Mouse (Mus musculus) v-Abl transformed pro-B cells (cell line): ENCODE measurements around the gene Hscb.

Source experiments
- in situ Hi-C, 2 experiments: fragments of 400-800 bp; cut with MboI; formaldehyde crosslinking; loops; one replicate each; pipeline ENCODE4 v1.15.1; 2025; ENCODE audit not compliant: unreplicated experiment in 2 of 2

Hscb gene

DNA sequence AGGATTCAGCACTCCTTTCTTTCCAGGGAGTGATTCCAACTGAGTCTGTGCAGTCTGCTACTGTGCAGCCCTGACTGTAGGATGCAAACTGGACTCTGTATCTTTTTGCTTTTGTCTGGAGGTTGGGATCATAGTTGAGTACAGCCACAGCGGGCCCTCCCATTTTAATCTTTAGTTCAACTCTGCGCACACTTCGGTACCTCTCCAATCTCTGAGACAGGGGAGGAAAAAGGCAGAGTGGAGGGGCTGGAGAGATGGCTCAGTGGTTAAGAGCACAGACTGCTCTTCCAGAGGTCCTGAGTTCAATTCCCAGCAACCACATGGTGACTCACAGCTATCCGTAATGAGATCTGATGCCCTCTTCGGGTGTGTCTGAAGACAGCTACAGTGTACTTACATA lies 1.6 kb downstream of the Hscb start:
- in situ Hi-C loops, result loop anchor here in 1 of 2 experiments (25.0 kb wide), 1 partner anchor 1276 kb away; the partner anchor contains the start of gene Crlf2

DNA sequence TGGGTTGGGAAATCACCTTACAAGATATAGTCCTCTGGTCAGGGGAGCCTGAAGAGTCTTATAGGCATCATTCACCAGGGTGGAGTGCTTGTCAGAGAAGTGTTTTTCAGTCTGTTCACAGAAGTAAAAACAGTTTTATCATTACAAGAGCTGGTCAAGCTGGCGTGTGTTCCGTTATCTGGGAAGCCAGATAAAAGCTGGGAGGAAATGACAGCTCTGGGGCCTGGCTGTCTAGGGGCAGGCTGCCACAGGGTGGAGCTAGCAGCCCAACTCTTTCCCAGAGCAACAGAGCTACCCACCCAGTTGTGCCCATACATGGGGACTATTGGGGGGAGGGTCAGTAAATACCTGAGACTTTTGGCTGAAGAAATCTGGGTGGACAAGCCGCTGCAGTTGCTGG lies 3.6 kb downstream of the Hscb start:
- in situ Hi-C loops, result loop anchor here in 1 of 2 experiments (25.0 kb wide), 1 partner anchor 1274 kb away; the partner anchor contains the start of gene Crlf2

DNA sequence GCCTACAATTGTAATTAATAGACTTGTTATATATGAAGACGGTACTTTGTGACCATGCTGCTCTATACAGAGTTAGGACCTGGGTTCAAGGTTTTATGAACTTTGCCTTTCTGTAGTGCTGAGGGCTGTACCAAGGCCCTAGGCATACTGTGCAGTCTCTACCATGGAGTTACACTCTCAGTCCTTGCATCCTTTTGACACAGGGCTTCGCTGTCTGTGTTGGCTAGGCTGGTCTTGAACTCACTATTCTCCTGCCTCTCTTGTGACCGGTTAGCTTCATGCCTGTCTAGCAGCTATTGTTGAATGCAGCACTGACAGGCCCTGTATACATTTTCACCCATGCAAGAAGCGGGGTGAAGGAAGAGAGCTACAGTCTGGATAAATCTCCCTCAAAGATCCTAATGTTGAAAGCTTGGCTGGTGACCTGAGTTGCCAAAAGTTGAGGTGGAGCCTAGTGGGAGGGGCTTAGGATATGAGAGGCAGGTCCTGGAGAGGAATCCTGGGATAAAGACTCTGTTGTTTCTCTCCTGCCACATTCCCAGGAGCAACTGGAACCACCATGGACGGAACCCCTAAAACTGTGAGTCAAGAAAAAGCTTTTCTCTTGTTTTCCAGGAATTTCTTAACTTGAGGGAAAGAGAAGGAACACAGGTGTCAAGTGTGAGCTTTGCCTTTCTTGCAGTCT lies 8.4 kb downstream of the Hscb start:
- in situ Hi-C loops, result loop anchor here in 1 of 2 experiments (25.0 kb wide), 1 partner anchor 1269 kb away; the partner anchor contains the start of gene Crlf2

DNA sequence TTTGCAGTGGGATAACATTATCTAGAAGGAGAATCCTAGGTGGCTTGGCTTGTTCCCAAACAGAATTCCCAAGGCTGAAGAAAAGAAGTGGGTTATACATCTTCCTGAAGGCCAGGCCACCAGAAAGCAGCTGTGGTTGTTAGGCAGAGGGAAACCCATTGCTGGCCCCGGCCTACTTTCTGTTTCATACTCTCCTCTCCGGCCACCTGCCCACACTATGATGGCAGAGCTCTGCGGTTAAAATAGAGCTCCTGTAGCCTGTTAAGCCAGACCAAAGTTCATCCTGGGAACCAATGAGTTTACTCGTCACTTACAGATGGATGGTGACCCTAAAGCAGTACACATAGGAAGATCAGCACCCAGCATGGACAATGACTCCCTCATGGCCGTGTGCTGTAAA lies 12.0 kb downstream of the Hscb start:
- in situ Hi-C loops, result loop anchor here in 1 of 2 experiments (25.0 kb wide), 1 partner anchor 1265 kb away; the partner anchor contains the start of gene Crlf2

DNA sequence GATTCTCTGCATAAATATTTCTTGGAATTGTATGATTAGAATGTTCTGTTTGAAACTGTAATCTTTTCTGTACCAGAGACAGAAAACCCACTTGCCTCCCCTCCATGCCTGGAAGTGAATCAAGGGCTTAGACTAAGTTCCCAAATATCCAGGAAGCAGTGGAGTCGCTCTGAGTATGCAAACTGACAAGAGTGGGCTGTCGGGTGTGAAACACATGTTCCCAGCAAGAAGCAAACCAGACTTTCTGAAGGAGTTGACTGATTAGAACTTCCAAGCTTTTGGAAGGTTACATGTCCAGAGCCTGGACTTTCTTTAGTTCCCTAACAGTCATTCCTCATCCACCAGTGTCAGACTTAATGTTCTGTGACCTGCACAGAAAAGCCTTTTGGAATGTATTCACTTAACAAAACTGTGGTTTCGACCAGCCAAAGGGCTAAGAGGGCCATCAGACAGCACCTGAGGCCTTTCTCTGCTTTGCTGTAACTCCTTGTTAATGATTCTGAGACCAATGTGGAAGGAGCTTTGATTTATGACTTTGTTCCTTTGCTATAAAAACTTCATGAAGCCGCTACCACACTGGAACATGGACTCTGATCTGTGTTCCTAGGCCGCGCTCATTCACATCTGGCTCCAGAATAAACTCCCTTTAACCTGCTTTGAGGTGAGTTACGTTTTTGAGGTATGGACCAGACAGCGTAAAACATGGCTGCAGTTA lies 12.6 kb downstream of the Hscb start:
- in situ Hi-C loops, result loop anchor here in 1 of 2 experiments (25.0 kb wide), 1 partner anchor 1265 kb away; the partner anchor contains the start of gene Crlf2

DNA sequence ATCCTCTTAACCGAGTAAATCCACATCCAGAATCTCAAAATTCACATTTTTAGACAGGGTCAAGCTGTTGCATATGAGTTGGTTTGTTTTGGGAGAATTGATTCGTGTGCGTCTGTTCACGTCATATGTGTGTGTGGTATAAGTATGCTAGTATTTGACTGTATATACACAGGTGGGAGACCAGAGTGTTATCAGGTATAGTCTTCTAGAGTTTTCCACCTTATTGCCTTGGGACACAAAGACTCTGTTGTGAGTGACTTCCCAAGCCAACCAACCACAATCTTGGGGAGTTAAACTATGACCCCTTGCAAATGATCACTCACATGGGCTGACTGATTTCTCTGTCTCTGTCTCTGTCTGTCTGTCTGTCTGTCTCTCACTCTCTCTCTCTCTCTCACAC lies 15.2 kb downstream of the Hscb start:
- in situ Hi-C loops, result no loop called here

DNA sequence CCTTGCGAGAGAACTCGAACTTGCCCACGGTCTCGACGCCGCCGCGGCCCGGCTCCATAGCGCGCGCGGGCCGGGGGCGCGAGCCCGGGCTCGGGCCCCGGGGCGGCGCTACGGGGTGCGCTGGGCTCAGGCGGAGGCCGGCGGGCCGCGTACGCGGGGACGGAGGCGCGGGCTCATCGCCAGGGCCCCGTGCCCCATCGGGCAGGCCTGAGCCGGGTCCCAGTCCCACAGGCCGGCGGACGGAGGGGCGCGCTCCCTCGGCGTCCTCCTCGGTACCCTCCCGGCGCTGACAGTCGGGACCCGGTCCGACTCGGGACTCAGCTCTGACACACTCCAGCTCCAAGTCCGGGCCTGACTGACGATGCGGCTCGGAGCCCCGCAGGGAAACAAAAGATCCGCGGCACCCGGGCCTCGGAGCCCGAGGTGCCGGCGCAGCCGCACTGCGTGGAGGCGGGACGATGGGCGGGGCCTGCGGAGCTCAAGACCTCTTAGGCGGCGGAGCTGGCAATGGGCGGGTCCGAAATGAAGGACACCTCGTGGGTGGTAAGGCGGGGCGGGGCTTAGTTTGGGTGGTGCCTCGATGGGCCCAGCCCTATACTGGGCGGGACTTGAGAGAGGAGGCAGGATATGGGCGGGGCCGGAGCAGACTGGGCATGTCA lies 29.8 kb downstream of the Hscb start, which contains the start of gene Ulk1:
Ulk1 (minus strand) TSS at position 431 of the 659 bp plus-strand sequence.
- in situ Hi-C loops, result no loop called here

DNA sequence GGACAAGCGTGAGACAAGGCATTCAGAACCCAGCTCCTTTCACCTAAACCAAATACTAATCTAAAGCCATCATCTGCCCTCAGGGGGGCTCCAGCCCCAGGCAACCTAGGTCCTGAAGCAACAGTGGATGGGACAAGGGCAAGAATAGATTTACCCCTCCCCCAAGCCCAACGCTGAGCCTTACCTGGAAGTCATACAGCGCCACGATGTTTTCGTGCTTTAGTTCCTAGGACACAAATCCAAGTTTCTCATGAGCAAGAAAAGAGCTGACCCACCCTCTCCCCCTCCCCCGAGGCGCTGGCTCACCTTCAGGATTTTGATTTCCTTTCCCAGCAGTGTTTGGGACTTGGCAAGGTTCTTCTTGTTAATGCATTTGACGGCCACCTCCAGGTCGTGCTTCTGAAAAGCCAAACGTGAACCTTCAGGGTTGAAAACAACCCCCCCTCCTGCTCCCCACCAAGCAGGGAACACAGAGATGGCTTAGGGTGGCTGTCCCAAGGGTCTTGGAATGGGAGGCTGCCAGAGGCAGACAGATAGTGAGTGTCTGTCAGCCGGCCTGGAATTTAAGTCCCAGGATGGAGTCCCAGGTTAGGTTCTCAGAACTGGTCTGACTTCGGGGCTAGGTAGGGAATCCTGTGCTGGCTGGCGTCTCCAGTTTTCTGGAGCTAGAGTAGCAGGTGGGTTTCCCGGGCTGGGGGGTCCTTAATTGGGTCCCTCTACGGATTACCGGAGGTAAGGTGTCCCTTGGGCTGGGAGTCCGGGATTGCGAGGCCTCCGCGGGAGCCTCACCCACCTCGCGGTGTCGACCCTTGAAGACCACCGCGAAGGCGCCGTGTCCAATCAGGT lies 30.5 kb downstream of the Hscb start:
- in situ Hi-C loops, result no loop called here

DNA sequence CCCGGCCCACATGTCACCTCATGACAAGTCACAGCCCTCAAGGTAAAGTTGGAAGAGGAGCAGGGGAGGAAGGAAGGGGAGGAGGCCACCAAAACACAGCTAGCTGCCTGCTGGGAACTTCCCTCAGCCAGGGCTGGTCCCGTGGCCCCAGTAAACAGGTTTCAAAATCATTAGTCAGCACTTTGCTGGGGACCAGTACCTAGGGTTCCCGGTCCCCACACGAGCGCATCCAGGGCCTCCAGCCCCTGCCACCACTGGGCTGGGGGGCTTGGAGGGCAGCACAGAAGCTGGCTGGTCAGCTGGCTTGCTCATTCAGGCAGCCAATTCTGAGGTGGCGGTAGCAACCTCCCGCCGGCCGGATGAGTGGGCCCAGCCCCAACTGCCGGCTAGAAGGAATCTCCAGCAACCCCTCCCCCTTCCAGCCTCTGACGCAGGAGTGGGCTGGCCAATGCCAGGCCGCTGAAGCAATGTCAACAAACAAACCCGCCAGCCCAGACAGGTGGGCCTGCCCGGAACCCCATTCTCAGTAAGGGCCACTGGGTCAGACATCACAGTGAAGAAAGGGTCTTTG lies 31.4 kb downstream of the Hscb start:
- in situ Hi-C loops, result no loop called here

DNA sequence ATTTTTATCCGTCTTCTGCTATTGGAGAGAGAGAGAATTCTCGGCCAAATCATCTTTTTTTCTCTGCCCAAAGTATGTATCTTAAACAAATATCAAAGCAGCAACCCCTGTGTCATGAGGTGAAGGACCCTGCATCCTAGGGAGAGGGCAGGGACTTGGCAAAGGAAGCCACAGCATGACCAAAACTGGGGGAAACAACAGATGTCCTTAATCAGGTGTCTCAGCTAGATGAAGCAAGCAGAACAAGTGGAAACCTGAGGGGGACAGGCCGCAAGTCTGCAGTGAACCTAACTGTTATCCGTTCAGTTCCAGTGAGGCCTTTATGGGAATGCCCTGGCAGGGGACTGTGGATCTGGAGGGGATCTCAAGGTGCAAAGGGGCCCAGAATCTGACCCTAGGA lies 32.1 kb downstream of the Hscb start:
- in situ Hi-C loops, result no loop called here

DNA sequence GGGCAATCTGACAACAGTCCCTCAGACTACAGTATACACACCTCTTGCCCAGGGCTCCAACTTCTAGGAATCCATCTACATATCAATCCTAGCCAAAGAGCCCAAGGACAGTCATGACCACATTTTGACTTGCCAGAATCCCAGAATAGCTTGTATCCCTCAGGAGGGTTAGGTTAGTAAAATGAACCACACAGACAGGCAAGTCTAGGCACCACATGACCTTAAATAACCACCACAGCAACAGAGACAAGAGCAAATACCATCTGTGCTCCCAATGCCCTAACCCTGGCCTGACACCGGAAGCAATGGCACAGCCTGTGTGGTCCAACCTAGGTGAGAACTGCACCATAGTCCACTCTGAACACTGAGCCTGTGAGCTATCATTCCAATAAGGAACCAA lies 32.9 kb downstream of the Hscb start:
- in situ Hi-C loops, result no loop called here

DNA sequence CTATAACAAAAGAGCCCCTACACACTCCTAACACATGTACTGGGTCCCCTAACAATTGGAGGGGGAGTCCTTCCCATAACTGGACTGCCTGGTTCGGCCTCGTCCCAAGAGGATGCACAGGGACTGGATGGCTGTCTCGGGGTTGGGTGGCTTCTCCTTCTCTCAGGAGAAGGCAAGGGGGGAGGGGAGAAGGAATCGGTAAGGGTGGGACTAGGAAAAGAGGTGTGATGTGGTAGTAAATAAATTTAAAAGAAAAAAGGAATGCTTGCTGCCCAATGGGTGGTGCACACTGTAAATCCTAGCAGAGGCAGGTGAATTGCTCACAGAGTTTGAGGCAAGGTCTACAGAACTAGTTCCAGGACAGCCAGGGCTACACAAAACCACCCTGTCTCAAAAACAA lies 33.4 kb downstream of the Hscb start:
- in situ Hi-C loops, result no loop called here

DNA sequence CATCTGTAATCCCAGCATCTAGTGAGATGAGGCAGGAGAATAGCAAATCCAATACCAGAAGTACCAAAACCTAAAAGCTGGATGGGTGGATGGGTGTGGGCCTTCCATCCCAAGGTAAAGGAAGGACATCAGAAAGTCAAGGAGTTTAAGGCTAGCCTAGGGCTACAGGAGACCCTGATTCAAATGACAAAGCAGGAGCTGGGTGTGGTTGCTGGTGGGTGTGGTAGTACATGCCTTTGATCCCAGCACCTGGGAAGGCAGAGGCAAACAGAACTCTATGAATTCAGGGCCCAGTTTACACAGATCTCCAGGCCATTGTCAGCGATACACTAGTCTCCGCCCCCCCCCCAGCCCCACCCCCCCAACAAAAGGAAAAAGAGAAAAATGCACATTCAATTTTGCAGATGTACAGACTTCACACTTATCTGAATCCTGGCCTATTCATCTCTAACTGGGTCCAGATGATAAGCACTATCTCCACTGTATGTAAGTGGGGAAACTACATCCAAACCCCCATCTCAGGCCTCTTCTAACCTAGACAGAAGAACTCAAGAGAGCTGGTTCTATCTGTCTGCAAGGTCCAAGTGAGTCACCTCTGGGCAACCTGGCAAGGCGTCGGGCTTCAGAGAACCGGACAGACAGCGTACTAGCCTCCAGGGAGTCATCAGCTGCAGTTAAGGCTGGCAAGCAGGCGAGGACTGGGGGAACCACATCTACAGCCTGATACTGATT lies 35.4 kb downstream of the Hscb start:
- in situ Hi-C loops, result no loop called here

DNA sequence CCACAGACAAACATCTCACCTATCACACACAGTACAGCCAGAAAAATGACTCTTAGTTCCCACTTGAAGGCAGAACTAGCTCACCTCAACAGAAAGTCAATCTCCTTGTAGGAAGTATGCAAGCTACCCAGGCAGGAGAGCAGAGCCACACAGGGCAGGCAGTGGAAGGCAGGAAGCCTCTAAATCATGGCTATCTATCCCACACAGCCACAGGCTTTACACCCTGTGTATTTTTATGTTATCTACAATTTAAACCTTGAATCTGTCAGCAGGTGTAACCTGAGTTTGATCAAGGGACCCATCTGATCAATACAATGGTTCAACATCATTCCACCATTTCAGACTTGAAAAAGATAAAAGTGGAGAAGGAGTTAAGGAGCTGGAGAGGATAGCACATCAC lies 36.8 kb downstream of the Hscb start:
- in situ Hi-C loops, result no loop called here

DNA sequence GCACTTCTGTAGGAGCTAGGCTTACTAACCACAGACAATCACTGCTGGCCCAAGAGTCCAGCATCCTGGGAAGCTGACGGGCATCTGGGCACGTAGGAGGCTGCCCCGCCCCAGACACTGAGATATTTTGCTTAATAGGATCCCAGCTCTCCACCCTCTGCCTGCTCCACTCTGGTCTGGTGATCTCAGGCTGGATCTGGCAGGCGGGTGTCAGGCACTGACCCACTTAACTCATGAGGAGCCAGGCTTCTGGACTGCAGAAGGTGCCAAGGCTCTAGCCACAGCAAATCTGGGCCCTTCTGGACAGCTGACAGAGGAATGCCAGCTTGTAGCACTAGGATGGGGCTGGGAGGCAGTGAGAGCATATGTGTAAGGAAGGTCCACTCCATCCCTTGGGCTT lies 37.4 kb downstream of the Hscb start:
- in situ Hi-C loops, result no loop called here

DNA sequence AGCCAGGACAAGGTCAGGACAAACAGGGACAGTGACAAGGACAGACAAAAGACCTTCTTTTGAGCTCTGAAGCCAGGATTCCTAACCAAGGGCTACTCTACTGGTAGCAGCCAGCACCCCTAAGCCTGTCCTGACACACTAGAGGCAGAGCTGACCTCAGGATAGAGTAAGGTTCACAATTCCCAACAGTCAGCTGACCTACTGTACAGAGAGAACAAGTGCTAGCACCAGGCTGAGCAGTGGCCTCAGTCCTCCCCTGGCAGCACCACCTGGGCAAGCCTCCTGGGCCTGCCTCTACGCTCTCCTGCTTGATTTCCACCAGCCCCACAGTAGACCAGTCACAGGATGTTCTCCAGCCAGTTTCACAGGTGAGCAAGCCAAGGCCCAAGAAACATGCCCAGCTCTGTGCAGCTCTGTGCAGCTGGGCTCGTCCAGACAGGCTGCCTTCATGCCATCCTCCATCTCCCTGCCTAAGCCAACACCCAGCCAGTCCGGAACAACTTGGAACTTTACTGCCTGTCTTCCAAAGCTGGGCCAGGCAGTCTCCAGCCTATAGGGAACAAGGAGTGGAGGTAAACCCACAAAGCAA lies 38.4 kb downstream of the Hscb start:
- in situ Hi-C loops, result no loop called here

DNA sequence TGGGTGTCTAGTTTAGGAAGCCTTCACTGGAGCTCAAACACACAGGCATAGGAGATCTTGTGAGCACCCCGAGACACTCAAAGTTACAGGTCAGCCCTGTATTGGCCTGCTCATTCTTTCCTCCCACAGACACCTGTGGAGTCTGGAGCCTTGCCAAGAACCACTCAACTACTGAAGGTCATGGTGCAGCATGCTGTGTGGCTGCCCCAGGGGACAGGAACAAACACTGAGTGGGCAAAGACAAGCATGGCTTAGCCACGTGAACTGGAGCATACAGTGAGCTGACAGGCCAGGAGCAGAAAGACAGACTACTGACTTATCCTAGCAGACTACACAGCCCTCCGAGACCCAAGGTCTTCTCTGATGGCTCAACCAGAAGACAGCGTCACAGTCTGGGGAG lies 41.9 kb downstream of the Hscb start:
- in situ Hi-C loops, result loop anchor here in 1 of 2 experiments (10.0 kb wide), 1 partner anchor 537 kb away; the partner anchor contains the start of gene Pitpnb

DNA sequence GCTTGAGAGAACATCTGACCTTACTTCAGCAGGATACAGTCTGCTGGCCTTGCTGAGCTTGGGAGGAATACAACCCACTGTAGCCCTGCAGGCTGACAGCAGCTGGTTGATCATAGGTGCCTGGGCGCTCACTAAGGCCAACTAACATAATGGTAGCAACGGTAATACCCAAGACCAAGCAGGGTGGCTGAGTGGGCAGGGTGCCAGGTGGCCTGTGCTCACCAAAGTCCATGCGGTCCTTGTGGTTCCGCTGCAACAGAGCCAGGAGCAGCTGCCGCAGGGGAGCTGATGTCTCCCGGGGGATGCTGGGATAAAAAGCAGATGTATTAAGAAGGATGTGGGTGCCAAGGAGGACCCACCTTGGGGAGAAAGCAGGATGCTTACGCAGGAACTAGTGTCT lies 45.2 kb downstream of the Hscb start:
- in situ Hi-C loops, result loop anchor here (5.0 to 10.0 kb wide), 2 partner anchors 48 to 540 kb away; partner anchors contain the start of gene Pitpnb (in 1 of the 2)

DNA sequence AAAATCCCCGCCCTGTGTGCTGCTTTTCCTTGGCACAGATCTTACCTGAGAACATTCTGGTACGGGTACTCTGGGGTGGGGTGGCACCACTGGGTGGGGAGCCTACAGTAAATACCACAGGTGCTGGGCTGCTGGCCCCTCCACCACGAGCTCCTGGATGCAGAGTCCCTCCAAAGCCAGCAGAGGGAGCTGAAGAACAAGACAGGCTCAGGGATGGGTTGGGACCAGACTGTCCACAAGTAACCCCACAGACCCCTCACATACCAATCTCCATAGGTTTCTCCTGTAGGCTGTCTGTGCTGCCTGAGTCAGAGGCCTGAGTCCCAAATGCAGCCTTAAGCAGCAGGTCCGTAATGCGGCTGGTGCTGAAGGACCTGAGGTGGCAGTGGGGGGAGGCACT lies 50.9 kb downstream of the Hscb start:
- in situ Hi-C loops, result loop anchor here (5.0 to 10.0 kb wide), 2 partner anchors 479 to 546 kb away; partner anchors contain the start of gene Pitpnb (in 1 of the 2)
